In genomic region chr4:28814476-28814815, GRCm38 (mm10) we compare ENCODE assay signal across 8 mouse cellular contexts. TPM values are rescaled to one million over a fixed set of nuclear protein-coding genes. Genes with fewer than 3 reads are reported as not detected.
DNase-seq lines count a peak whose midpoint lies in the region; ATAC-seq and TF ChIP-seq lines count a peak whose summit lies in the region.

No protein-coding gene starts in this region.

- H3K4me3 ChIP-seq in gastrocnemius, adult 2 months = peak overlapping the region; percentile 87
- H3K4me3 ChIP-seq in limb, embryonic 15.5 days = peak overlapping the region; percentile 76
- peak overlapping the region; percentile 74 for H3K4me3 ChIP-seq in stomach, embryonic 15.5 days (replicated peaks)

- ATAC-seq in limb, embryonic 15.5 days (ENCODE audit: insufficient number of reproducible peaks, low FRiP score, low TSS enrichment, low read depth) = no peak
- ATAC-seq in stomach, embryonic 15.5 days (ENCODE audit: insufficient read depth, low FRiP score, low read depth) = no peak

- no peak for TF ChIP-seq CTCF in gastrocnemius, adult 2 months (IDR thresholded peaks at IDR 0.05)

- H3K36me3 ChIP-seq in limb, embryonic 15.5 days = no peaks in the 10 kb centered on the region
- no peaks in the 10 kb centered on the region for H3K36me3 ChIP-seq in stomach, embryonic 15.5 days

- DNase-seq in gastrocnemius, adult 2 months = no peak
- DNase-seq in gastrocnemius, postnatal 10 days = no peak
- peak; percentile 16 for DNase-seq in retina, adult 2 months (ENCODE audit: low read depth, low spot score)
- no peak for DNase-seq in retina, embryonic 14.5 days (ENCODE audit: low spot score)
- DNase-seq in right cerebral cortex, adult 18-20 months = no peak
- DNase-seq in urinary bladder, postnatal 25 days (ENCODE audit: low spot score) = no peak

- H3K9ac ChIP-seq in limb, embryonic 15.5 days = peak overlapping the region; percentile 75; the same call in 1 of the 2 replicates
- H3K9ac ChIP-seq in stomach, embryonic 15.5 days = no peak overlapping the region

- no peaks in the 10 kb centered on the region for H3K27me3 ChIP-seq in limb, embryonic 15.5 days
- H3K27me3 ChIP-seq in stomach, embryonic 15.5 days (replicated peaks) = no peaks in the 10 kb centered on the region

- no peak overlapping the region for H3K27ac ChIP-seq in gastrocnemius, adult 2 months
- peak overlapping the region; percentile 88 for H3K27ac ChIP-seq in limb, embryonic 15.5 days
- peak overlapping the region; percentile 81; the same call in 1 of the 2 replicates for H3K27ac ChIP-seq in stomach, embryonic 15.5 days

- peak overlapping the region; percentile 76 for H3K4me2 ChIP-seq in limb, embryonic 15.5 days
- H3K4me2 ChIP-seq in stomach, embryonic 15.5 days = peak overlapping the region; percentile 96

- no peaks in the 10 kb centered on the region for H3K9me3 ChIP-seq in limb, embryonic 15.5 days
- H3K9me3 ChIP-seq in stomach, embryonic 15.5 days = no peaks in the 10 kb centered on the region

- intact Hi-C loops in gastrocnemius, adult 2 months (cut with DNase I) = no loop called here

- H3K4me1 ChIP-seq in limb, embryonic 15.5 days = peaks cover 8% of the 10 kb centered on the region
- H3K4me1 ChIP-seq in stomach, embryonic 15.5 days = no peaks in the 10 kb centered on the region

- 3% methylated on average over 8 of the region's 8 CpGs for WGBS in limb, embryonic 15.5 days
- WGBS in stomach, embryonic 15.5 days = 1% methylated on average over 8 of the region's 8 CpGs

RNA-seq across cellular contexts. Expression of gene Epha7, which starts 1.5 kb away (rescaled TPM):
- 1 to 10 TPM; 1.6 to 2.4 TPM for total RNA-seq in gastrocnemius, adult 2 months (2021)
- total RNA-seq in gastrocnemius, postnatal 10 days (2021) = 1 to 10 TPM; 2.4 to 3.5 TPM
- 42.2 and 46.1 TPM in 2 replicates for polyA plus RNA-seq in limb, embryonic 15.5 days (2015; fragmentation: Nextera tagmentation; extraction: Ambion mirVana)
- polyA plus RNA-seq in stomach, embryonic 15.5 days (2015; fragmentation: Nextera tagmentation; extraction: Ambion mirVana) = 21.8 and 23.6 TPM in 2 replicates
